Mouse (Mus musculus): ENCODE measurements around the gene Tbc1d12. TPM values are rescaled to one million over a fixed set of nuclear protein-coding genes. Genes with fewer than 3 reads are reported as not detected.
A peak's percentile ranks its signal among the peaks of the same experiment; 100 is the strongest.
"Not testable (repeated sequence)": the region's sequence is repeated elsewhere in the genome, so short reads cannot be mapped to it uniquely, and the experiment has no call there.

Tbc1d12 gene
- 1 to 10 TPM in 1 of 2 experiments, under 1 TPM in 1; 0.62 to 1.2 TPM for polyA plus RNA-seq (2017; shearing (Covaris generic))

DNA sequence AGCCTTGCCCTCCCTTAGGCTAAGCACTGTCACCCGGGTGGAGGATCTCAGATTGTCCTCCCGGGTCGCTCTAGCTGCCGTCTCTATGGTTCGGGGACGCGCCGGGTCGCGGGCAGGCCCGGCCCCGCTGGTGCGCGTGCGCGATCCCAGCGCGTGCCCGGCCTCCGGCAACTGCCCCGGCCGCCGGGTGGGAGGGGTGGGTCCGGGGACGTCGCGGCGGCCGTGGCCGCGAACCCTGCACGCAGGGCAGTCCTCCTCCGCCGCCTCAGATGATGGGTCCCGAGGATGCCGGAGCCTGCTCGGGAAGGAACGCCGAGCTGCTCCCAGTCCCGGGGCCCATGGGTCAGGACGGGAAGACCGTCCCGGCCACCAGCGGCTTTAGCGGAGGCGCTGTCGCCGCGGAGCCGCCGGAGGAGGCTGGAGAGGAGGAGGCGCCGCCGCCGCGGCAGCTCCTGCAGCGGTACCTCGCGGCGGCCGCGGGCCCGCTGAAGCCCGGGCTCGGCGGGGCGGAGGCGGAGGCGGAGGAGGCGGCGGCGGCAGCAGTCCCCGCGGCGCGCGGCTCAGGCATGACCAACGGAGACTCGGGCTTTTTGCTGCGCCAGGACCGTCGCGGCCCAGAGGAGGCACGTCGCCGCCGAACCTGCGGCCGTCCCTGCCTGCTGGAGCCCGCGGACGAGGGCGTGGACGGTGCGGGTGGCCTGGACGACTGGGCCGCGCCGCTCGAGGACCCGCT is at the start of gene Tbc1d12:
Gene Tbc1d12, plus strand, starts transcription at position 142 of the 733 bp plus-strand sequence.
- ATAC-seq = peak; percentile 86

DNA sequence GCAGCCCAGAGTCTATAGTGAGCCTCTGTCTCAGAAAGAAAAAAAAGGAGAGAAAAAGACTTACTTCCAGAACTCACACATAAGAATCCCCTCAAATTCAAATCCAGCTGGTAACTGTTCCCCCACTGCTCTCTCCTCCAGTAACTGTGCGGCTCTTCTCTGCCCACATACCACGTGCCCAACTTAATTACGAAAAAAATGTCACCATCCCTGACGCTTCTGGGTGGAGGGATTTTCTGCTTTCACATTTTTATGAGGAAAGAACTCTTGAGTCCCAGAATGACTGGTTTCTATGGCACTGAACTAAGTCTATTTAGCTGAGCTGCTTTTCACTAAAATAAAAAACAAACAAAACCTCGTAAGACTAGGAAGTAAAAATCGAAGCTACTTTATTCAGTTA is 48.6 kb upstream of the Tbc1d12 start:
- ATAC-seq = no peak

DNA sequence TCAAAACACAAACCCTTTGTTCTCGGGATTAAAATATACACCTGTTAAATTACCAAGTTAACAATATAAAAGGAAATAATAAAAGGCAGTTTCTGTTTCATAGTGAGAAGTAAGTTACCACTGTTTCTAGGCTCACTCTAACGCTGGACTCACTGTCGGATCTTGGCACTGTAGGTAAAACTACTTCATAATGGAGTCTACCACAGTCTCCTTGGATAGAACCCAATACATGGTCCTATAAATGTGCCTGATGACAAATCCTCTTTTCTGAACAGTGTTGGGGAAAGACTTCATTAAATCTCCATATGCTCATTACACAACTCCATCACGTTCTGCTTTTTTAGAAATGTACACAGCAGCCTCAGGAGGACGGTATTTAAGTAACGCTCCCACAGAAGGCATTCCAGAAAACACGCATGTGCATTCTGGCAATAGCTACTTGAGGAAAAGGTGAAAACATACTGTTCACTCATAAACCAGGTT is 42.8 kb upstream of the Tbc1d12 start:
- no peak for ATAC-seq

DNA sequence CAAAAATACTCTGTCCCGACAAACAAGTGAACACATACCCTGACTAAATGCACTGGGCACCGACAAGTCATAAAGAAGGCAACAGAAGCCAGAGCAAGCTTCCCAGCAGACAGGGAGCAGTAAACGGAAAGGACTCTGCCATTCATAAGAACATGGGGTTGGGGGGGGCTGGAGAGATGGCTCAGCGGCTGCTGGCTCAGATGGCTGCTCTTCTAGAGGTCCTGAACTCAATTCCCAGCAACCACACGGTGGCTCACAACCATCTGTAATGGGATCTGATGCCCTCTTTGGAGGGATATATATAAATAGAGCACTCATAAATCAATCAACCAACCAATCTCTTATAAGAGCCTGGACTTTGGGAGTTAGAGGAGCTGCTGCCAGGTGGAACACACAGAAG is 39.8 kb upstream of the Tbc1d12 start:
- ATAC-seq = no peak

DNA sequence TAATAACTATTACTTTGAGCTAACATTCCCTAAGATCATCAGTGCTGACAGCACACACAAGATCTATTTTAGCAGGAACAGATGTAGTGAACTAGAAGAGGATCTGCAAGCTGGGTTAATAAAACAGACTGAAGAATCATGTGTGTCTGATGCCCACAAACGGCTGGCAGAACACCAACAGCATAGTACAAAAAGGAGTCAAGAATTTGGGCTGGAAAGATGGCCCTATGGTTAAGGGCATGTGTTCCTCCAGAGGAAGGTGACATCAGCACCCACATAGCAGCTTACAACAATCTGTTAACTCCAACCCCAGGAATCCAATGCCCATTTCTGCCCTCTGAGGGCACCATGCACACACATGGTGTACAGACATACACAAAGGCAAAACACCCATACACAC is 38.1 kb upstream of the Tbc1d12 start:
- ATAC-seq = no peak

DNA sequence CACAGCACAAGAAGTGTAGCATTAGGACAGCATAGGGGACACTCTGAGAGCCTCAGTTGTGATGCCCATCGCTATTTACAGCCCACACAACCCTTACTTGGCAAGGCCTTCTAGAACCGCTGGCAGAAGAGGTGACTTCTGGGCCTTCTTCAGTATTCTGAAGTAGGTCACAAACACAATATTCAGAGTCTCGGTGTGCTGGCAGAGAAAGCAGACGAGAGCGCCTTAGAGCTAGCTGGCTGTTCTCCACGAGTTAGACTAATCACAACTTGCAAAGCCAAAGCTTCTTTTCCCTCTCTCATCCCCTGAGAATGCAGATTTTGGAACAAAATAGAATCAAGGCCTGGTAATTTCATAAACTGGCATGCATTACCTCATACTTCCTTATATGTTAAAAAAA is 37.6 kb upstream of the Tbc1d12 start:
- no peak for ATAC-seq

DNA sequence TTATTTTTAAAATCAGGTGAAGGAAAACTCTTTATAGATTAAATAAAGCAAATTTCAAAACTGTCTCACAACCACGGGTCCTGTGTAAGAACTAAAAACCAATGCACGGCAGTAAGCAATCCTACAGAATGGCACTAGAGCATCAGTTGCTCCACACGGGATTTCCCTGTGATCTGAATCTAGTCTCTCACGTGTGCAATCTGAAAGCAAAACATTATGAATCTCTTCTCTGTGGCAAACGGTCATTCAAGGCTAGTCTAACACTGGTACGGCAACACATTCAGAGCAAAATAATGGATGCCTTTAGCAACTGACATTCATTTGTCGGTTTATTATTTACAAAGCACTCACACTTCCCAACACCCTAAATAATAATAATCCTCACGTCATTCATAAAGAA is 18.2 kb upstream of the Tbc1d12 start:
- no peak for ATAC-seq

DNA sequence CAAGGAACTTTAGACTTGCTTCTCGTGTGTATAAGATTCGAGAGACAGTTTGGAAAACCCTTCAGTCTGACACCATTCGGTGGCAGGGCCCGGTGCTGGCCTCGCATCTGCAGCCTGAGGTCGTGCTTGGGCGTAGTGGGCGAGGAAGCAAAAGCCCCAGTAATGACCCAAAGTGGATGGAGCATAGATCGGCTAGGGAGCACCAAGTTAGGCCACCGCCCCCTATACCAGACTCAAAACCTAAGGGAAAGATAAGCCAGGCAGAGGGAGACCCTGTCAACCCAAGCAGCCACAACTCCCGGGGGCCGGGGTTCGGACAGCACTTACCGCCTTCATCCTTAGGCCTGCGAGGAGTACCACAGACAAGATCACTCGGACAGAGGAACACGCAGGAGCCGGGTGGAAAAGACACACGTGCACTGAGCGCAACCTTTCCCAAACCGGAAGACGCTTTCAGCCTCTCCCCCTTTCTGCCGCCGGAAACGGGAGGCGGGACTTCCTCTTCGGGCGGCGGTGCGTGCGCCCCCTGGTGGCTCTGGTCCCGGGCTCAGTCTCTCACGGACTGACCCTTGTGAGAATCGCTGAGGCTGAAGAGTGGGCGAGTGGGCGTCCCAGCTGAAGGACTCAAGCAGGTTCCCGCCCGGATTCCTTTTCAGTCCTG is 17.5 kb upstream of the Tbc1d12 start, which contains the start of gene Noc3l:
Gene Noc3l, minus strand, starts transcription at position 472 of the 661 bp plus-strand sequence.
- ATAC-seq = peak; percentile 97

DNA sequence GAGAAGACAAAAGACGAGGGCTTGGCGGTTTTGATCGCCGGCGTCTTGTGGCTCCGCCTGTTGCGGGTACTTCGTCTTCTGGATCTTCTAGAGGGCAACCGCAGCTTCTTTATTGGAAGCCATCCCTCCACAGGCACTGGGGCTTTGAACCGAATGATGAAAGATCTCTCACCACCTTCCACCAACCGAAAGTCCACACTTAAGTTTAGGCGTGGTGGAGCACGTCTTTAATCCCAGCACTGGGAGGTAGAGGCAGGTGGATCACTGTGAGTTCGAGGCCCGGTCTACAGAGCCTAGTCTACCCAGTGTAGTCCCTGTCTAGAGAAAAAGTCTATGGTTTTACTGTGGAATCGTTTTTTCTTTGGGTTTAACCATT is 17.0 kb upstream of the Tbc1d12 start:
- ATAC-seq = peak; percentile 72

DNA sequence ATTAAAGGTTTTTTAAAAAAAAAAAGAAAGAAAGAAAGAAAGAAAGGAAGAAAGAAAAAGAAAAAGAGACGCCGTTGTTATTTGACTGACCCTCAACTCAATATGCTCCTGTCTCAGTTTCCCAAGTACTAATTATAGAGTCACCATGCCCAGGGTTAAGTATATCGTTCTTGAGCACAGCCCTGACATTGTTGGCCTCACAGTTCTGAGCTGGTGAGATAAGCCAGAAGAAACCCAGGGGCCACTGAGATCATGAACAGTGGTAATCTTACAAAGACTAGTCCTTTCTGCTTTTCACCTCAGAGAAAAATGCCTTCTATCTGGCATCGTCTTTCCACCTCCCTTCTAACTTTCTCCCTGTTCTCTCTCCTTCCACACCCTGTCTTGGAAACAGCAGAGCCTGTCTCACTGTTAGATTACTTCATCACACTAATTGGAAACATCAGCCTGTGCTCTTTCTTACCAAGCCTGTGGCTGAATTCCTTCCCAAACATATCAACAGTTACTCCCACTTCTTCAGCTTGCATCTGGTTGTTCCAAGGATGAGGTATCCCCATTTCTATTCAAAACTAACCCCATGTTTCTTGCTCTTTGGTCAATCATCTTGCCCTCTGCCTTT is 16.1 kb upstream of the Tbc1d12 start:
- no peak for ATAC-seq

DNA sequence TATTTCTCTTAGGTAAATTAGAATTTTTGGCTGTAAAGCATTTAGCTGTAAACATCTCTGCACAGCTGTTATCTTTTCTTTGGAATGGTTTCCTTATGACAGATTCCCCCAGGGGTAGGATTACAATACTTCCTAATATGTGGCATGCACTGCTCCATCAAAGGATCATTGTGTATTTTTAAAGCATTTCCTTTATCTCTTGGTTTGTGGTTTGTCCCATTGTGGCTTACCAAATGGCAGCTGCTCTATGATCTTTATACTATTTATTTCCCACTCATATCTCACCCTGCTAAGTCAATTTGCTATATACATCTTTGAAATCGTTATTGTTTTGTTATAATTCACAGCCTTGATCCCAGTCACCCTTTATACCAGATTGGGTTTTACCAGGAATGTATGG is 3.2 kb upstream of the Tbc1d12 start:
- ATAC-seq = no peak

DNA sequence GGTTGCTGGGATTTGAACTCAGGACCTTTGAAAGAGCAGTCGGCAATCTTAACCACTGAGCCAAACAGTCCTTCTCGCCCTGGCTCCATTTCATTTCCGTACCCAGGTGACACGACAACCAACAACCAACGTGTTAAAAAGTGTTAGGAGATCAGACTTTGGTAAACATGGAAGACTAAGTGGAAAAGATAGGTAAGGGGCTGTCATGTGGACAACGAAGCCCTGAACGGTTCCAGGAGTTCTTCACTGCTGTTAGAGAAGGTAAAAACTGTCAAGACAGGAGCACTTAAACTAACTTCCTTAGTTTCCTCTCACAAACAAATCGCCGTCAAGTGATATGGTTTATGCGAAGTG is 318 bp upstream of the Tbc1d12 start:
- no peak for ATAC-seq

DNA sequence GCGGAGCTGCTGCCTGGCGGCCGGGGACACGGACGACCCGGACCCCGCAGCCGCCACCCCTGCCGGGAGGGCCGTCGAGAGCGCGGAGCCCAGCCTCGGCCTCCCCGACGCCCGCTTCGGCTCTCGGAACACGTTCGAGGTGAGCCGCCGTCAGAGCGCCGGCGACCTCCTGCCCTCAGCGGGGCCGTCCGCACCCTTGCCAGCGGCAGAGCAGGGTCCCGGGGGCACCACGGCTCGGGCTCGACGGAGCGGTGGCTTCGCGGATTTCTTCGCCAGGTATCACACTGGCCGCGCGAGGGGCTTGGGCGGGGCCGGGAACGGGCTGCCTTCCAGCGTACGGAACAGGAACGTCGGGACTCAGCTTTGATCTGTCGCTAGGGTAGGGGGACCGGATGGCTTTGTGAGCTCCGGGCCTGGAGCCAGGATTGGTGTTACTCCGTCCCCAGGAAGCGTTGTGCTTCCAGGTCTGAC is 827 bp downstream of the Tbc1d12 start:
- peak; percentile 38 for ATAC-seq

DNA sequence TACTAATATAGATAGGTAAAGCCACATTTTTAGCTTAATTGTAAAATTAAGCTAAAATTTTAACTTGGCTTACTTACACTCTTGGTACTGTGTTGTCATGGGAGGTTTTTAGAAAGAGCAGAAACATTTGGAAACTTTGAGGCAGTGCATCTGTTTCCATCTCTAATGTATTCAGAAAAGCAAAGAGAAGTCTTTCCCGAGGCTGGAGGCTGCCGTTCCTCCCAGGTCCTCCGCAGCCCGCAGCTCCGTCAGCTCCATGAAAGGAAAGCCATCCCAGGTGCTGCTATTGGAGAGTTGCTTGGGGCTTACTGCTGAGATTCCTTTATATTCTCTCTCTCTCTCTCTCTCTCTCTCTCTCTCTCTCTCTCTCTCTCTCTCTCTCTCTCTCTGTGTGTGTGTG is 8.4 kb downstream of the Tbc1d12 start:
- no peak for ATAC-seq

DNA sequence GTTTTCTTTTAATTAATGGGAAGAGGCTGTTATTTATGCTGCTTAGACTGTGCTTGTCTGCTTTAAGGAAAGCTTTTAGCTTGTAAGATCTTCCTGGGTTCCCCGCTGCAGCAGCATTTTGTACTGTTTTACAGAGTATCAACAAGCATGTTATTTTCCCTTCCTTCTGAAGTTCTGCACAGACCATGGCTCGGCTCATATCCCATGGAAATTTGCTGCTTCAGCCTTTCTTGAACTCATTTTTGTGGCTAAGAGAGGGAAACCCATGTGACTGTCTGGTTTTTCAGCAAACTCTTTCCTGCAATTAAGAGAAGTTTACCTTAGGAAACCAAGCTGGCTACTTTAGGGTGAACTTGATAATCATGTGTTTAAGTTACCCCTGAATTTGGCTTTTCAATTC is 10.0 kb downstream of the Tbc1d12 start:
- ATAC-seq = no peak

DNA sequence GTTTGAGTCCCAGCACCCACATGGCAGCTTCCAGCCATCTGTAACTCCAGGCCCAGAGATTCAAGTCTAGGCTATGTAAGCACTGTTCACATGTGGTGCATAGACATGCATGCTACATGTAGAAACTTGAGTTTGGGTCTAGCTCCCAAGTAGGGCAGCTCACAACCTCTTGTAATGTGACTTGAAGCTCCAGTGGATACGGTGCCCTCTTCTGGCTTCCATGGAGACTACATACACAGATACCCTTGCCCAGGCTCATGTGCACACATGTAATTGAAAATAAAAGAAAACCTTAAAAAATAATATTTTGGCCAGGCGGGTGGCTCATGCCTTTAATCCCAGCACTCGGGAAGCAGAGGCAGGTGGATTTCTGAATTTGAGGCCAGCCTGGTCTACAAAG is 21.8 kb downstream of the Tbc1d12 start:
- no peak for ATAC-seq

DNA sequence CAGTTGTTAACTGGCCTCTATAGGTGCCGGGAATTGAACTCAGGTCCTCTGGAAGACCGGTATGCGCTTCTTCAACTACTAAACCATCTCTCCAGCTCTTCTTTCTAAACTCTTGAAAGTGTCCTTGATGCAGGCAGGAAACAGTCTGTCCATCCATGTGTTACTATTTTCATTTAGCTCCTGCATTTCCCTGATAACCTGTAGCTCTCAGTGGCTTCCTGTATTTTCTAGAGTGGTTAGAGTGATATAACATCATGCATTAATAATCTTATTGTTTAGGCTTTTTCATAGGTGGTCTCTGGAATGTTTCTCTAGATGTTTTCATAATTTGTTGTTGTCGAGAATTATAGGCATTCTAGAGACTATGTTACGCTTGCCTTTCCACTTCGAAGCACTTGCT is 26.1 kb downstream of the Tbc1d12 start:
- no peak for ATAC-seq

DNA sequence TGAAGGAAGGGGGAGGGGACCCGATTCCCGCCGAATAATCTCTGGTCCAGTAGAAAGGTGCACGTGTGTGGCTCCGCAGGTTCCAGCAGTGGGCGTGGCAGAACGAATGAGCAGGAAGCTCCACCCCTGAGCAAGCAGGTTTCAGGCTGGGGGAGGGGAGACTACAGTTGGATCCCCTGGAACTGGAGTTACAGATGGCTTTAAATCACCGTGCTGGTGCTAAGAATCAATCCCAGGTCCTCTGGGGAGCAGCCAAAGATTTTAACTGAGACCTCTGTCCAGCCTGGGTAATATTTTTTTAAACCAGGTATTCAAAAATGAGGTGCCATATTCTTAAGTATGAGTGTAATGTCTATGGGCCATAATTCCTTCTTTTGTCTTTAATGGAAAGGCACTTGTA is 38.4 kb downstream of the Tbc1d12 start:
- ATAC-seq = not testable (repeated sequence)

DNA sequence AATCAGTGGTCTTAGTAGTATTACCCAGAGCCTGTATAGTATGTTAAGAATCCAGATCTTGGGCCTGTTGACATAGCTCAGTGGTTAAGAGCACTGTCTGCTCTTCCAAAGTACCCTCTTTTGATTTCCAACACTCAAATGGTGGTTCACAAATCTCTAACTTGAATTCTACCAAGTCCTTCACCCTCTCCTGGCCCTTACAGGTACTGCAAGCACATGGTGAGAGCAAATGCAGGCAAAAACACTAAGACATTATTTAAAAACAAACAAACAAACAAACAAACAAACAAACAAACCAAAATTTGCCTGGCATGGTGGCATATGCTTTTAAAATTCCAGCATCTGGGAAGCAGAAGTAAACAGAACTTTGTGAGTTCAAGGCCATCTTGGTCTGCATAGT is 43.9 kb downstream of the Tbc1d12 start:
- ATAC-seq = no peak

DNA sequence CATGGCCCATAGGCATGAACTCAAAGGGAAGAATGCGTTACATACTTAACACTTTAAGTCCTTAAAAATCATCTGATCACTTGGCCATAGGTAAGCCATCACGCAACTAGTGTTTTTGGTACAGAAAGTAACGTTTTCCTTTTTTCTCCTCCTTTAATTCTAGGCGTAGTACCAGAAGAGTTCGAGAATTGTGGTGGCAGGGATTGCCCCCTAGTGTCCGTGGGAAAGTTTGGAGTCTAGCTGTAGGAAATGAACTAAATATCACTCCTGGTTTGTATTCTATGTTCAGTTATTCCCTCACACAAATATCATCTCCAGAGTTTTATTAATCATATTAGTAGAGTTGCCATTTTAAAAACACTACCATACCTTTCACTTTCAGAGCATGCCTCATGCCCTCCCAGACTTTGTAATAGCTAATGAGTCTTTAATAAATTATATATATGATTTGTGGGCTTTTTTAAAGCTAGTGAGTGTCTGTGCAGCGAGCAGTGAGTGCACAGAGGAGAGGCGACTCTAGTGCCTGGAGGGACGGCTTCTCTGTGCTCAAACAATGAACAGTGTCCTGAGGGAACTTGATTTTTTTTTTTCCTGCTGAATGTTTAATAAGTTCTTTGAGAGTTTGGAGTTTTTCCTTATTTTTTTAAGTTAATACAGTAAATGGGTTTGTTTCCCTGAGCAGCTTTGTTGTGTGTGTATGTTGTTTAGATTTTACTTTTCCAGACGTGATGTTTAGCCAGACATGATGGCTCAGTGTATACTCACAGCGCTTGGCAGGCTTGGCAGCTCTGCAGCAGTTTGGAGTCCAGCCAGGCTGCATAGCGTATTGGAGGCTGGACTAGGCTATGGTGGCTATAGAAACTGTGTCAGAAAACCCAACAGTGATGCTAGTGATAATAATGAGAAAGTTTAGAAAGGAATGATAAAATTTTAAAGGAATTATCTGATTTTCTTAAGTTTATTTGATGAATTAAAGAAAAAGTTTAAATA is 65.1 kb downstream of the Tbc1d12 start:
- no peak for ATAC-seq

DNA sequence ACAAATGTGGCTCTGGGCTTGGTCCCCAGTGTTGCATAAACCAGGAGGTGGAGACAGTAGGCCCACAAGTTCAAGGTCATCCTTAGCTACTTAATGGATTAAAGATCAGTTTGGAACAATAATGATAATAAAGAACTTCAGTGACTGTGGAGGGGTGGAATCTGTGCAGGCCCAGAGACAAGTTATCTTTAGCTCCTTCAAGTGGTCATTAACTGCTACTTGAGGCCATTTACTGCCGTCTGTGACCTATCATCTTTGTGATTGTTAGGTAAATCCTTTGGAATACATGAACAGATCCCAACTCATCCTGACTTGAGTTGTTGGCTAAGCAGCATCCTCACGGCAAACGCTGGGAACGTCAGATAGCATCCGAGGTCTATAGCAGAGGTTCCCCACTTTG is 66.1 kb downstream of the Tbc1d12 start:
- ATAC-seq = no peak

DNA sequence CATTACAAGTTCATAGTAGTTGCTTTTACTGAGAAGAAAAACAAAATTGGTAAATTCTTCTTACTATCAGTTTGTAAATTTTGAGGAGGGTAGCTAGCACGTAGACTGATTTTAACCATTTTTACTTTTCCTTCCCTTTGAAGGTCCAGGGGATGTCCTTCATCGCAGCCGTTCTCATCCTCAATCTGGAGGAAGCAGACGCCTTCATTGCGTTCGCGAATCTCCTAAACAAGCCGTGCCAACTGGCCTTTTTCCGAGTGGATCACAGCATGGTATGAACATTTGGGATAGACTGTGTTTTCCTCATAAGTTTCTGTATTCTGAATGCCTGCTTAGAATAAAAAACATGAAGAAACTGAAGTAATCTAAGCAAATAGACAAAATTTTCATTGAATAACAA is 77.4 kb downstream of the Tbc1d12 start:
- ATAC-seq = no peak

DNA sequence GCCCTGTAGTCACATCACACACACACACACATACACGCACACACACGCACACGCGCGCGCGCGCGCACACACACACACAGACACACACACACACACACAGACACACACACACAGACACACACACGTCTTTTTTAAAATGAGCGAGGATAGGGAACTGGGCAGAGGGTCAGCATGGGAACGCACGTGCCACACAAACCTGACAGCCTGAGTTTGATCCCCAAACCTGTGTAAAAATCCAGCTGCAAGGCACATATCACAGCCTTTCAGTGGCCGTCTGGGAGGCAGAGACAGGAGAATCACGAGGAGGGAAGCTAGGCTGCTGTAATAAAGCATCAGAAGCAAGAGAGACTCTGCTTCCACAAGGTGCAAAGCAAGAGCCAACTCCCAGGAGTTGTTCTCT is 78.5 kb downstream of the Tbc1d12 start:
- ATAC-seq = no peak

Measured in CD4-positive, CD25-positive, alpha-beta regulatory T cell, adult 4 months (primary cell).